Mouse (Mus musculus): ENCODE measurements around the gene Lap3. TPM values are rescaled to one million over a fixed set of nuclear protein-coding genes. Genes with fewer than 3 reads are reported as not detected.

Gene Lap3
- total and polyA plus RNA-seq, 3 experiments, result 108 to 167 (median 130) TPM

DNA sequence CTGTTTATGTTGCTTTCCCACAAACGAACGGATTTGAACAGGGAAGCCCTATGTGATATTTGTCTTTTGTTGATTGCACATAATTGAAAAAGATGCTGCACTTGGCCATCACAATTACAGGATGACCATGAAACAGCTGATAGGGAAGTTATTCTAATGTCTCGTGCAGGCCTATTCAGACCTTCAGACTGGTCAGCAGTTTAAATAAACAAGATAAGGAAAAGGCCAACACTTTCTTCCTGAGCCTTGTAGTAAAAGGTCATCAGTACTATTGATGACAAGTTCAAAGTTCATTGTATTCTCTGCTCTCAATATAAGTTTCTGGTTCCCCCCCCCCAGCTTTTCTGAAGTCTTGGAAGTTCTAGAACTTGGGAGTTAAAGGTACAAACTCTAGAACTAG is 10.6 kb upstream of the Lap3 start:
- no peak overlapping the region for H3K9ac ChIP-seq (ENCODE audit: insufficient read depth, low read depth)
- H3K4me1 ChIP-seq (ENCODE audit: control insufficient read depth in 1 of 2, insufficient read depth in 2 of 2), result no peaks in the 10 kb centered on the region
- no peaks in the 10 kb centered on the region for H3K9me3 ChIP-seq (replicated peaks; ENCODE audit: low read length)
- dilution Hi-C loops (cut with MboI; ENCODE audit: extremely low pct_ligation_motif_present, extremely low pct_unique_long_range_greater_than_20kb, low sequenced_read_pairs), result no loop called here
- no peaks in the 10 kb centered on the region for H3K27me3 ChIP-seq (replicated peaks)
- no peak overlapping the region for H3K4me3 ChIP-seq (replicated peaks in 1 of 3; ENCODE audit: low read depth in 2 of 3, low read length in 2 of 3, poor library complexity in 1 of 3)
- TF ChIP-seq POLR2A (IDR thresholded peaks at IDR 0.05; ENCODE audit: low read depth, low read length) (no peak), GABPA (IDR thresholded peaks at IDR 0.05; ENCODE audit: insufficient replicate concordance, low read depth, low read length) (no peak), USF1 (IDR thresholded peaks at IDR 0.05; ENCODE audit: low read depth, low read length) (no peak), IRF4 (IDR thresholded peaks at IDR 0.05; ENCODE audit: low read depth, low read length) (no peak), CTCF (conservative IDR thresholded peaks at IDR 0.05 in 1 of 2, IDR thresholded peaks at IDR 0.05 in 1 of 2; ENCODE audit: low read depth in 2 of 2, low read length in 2 of 2) (no peak), JUND (conservative IDR thresholded peaks at IDR 0.05; ENCODE audit: low read depth, low read length) (no peak), ZMIZ1 (IDR thresholded peaks at IDR 0.05; ENCODE audit: low read depth, low read length) (no peak), SMC3 (IDR thresholded peaks at IDR 0.05; ENCODE audit: low read depth, low read length) (no peak), UBTF (IDR thresholded peaks at IDR 0.05; ENCODE audit: low read depth, low read length) (no peak), HCFC1 (IDR thresholded peaks at IDR 0.05; ENCODE audit: low read depth, low read length) (no peak), RCOR1 (conservative IDR thresholded peaks at IDR 0.05; ENCODE audit: low read depth, low read length) (no peak), MAFK (IDR thresholded peaks at IDR 0.05; ENCODE audit: insufficient replicate concordance, low read length) (no peak), EP300 (IDR thresholded peaks at IDR 0.05; ENCODE audit: low read length) (no peak)
- in situ Hi-C loops (cut with MboI; ENCODE audit: low pct_ligation_motif_present, low pct_unique_long_range_greater_than_20kb, low sequenced_read_pairs), result no loop called here
- H3K4me2 ChIP-seq (ENCODE audit: insufficient read depth, low read depth, poor library complexity, severe bottlenecking), result no peak overlapping the region
- no peaks in the 10 kb centered on the region for H3K79me2 ChIP-seq (replicated peaks; ENCODE audit: control insufficient read depth, extremely low read depth, insufficient read depth, poor library complexity, severe bottlenecking)
- DNase-seq (ENCODE audit: extremely low read depth), result no peak
- H3K36me3 ChIP-seq (replicated peaks in 1 of 2; ENCODE audit: control insufficient read depth in 1 of 2, insufficient read depth in 1 of 2, low read length in 1 of 2), result no peaks in the 10 kb centered on the region
- H3K27ac ChIP-seq (ENCODE audit: insufficient read depth, low read depth), result no peak overlapping the region

DNA sequence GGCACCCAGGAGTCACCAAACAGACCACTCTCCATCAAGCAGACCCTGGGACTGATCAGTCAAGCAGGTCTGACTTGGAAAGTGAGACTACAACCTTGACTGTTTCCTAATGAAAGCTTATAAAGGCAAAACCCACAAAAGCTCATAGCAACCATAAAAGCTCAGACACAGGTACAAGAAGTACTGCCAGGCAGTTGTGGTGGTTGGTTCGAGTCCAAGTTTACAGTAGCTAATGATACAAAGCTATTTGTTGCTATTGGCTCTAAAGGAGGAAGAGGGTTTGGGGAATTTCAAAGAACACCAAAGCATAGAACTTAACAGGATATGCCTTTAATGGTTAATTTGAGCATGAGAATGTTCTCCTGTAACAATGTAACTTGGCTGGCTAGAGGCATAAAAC is 9.5 kb upstream of the Lap3 start:
- H3K4me2 ChIP-seq (ENCODE audit: insufficient read depth, low read depth, poor library complexity, severe bottlenecking), result no peak overlapping the region
- no peak for TF ChIP-seq USF1 (IDR thresholded peaks at IDR 0.05; ENCODE audit: low read depth, low read length)
- TF ChIP-seq PAX5 (IDR thresholded peaks at IDR 0.05; ENCODE audit: low read length), result no peak
- TF ChIP-seq TCF12 (IDR thresholded peaks at IDR 0.05; ENCODE audit: low read depth, low read length), result no peak
- TF ChIP-seq KAT2A (IDR thresholded peaks at IDR 0.05; ENCODE audit: insufficient replicate concordance, low read length), result no peak
- TF ChIP-seq NELFE (IDR thresholded peaks at IDR 0.05; ENCODE audit: low read depth, low read length), result no peak
- TF ChIP-seq MAFK (IDR thresholded peaks at IDR 0.05; ENCODE audit: insufficient replicate concordance, low read length), result no peak
- no peak for TF ChIP-seq SIN3A (IDR thresholded peaks at IDR 0.05; ENCODE audit: low read length)
- H3K4me3 ChIP-seq (replicated peaks in 1 of 3; ENCODE audit: low read depth in 2 of 3, low read length in 2 of 3, poor library complexity in 1 of 3), result no peak overlapping the region
- H3K27ac ChIP-seq (ENCODE audit: insufficient read depth, low read depth), result no peak overlapping the region
- no peak overlapping the region for H3K9ac ChIP-seq (ENCODE audit: insufficient read depth, low read depth)
- in situ Hi-C loops (cut with MboI; ENCODE audit: low pct_ligation_motif_present, low pct_unique_long_range_greater_than_20kb, low sequenced_read_pairs), result no loop called here
- H3K27me3 ChIP-seq (replicated peaks), result no peaks in the 10 kb centered on the region
- dilution Hi-C loops (cut with MboI; ENCODE audit: extremely low pct_ligation_motif_present, extremely low pct_unique_long_range_greater_than_20kb, low sequenced_read_pairs), result no loop called here
- no peaks in the 10 kb centered on the region for H3K36me3 ChIP-seq (replicated peaks in 1 of 2; ENCODE audit: control insufficient read depth in 1 of 2, insufficient read depth in 1 of 2, low read length in 1 of 2)
- DNase-seq (ENCODE audit: extremely low read depth), result no peak
- no peaks in the 10 kb centered on the region for H3K9me3 ChIP-seq (replicated peaks; ENCODE audit: low read length)
- no peaks in the 10 kb centered on the region for H3K79me2 ChIP-seq (replicated peaks; ENCODE audit: control insufficient read depth, extremely low read depth, insufficient read depth, poor library complexity, severe bottlenecking)
- no peaks in the 10 kb centered on the region for H3K4me1 ChIP-seq (ENCODE audit: control insufficient read depth in 1 of 2, insufficient read depth in 2 of 2)

All from CH12.LX (cell line).